In genomic region chr4:115738481-115738985, GRCm38 (mm10) we compare ENCODE assay signal across 8 mouse cellular contexts. TPM values are rescaled to one million over a fixed set of nuclear protein-coding genes. Genes with fewer than 3 reads are reported as not detected.
DNase-seq lines count a peak whose midpoint lies in the region; ATAC-seq lines count a peak whose summit lies in the region.

No protein-coding gene starts in this region.

- peaks cover 14% of the 10 kb centered on the region for H3K4me1 ChIP-seq in kidney, embryonic 15.5 days
- H3K4me1 ChIP-seq in heart, embryonic 14.5 days (ENCODE audit: control insufficient read depth in 2 of 2, insufficient read depth in 2 of 2, low read length in 2 of 2) = peaks cover 6 to 11% of the 10 kb centered on the region in 2 experiments
- H3K4me1 ChIP-seq in liver, embryonic 12.5 days = peaks cover 38% of the 10 kb centered on the region

- H3K27ac ChIP-seq in kidney, embryonic 15.5 days = no peak overlapping the region
- H3K27ac ChIP-seq in heart, embryonic 14.5 days (replicated peaks in 1 of 2; ENCODE audit: control insufficient read depth in 1 of 2, insufficient read depth in 1 of 2, low read depth in 2 of 2, low read length in 2 of 2) = no peak overlapping the region
- H3K27ac ChIP-seq in liver, embryonic 12.5 days = 0 out of 2 replicates have a peak overlapping the region, but pooled peaks have one; percentile 79

- peak overlapping the region; percentile 90 for H3K4me3 ChIP-seq in kidney, embryonic 15.5 days (replicated peaks)
- H3K4me3 ChIP-seq in heart, embryonic 14.5 days (ENCODE audit: control insufficient read depth in 1 of 2, insufficient read depth in 1 of 2, low read depth in 1 of 2, low read length in 2 of 2) = peak overlapping the region; percentile 68 to 69
- peak overlapping the region; percentile 76 for H3K4me3 ChIP-seq in liver, embryonic 12.5 days

- DNase-seq in kidney, adult 9 months = no peak
- DNase-seq in adrenal gland, postnatal 10 days = peak; percentile 36
- DNase-seq in embryo, embryonic 10.5 days (ENCODE audit: low spot score) = no peak
- DNase-seq in layer of hippocampus, postnatal 36 days = no peak
- no peak for DNase-seq in testis, postnatal 14 days (ENCODE audit: low spot score)

- H3K9me3 ChIP-seq in kidney, embryonic 15.5 days (replicated peaks) = no peaks in the 10 kb centered on the region
- no peaks in the 10 kb centered on the region for H3K9me3 ChIP-seq in heart, embryonic 14.5 days (ENCODE audit: control insufficient read depth, low read length)
- no peaks in the 10 kb centered on the region for H3K9me3 ChIP-seq in liver, embryonic 12.5 days (replicated peaks)

- peak overlapping the region; percentile 78 for H3K4me2 ChIP-seq in kidney, embryonic 15.5 days
- peak overlapping the region; percentile 64 for H3K4me2 ChIP-seq in heart, embryonic 14.5 days (ENCODE audit: low read length)
- peak overlapping the region; percentile 95 for H3K4me2 ChIP-seq in liver, embryonic 12.5 days

- peak overlapping the region; percentile 78 for H3K9ac ChIP-seq in kidney, embryonic 15.5 days
- H3K9ac ChIP-seq in heart, embryonic 14.5 days (ENCODE audit: low read length) = peak overlapping the region; percentile 82
- H3K9ac ChIP-seq in liver, embryonic 12.5 days = peak overlapping the region; percentile 84

- peaks cover 6% of the 10 kb centered on the region; the same call in 1 of the 2 replicates for H3K27me3 ChIP-seq in kidney, embryonic 15.5 days
- no peaks in the 10 kb centered on the region for H3K27me3 ChIP-seq in heart, embryonic 14.5 days (ENCODE audit: control insufficient read depth, insufficient read depth, low read length)
- H3K27me3 ChIP-seq in liver, embryonic 12.5 days (replicated peaks) = no peaks in the 10 kb centered on the region

- H3K36me3 ChIP-seq in kidney, embryonic 15.5 days = peaks cover 33% of the 10 kb centered on the region
- peaks cover 28% of the 10 kb centered on the region for H3K36me3 ChIP-seq in heart, embryonic 14.5 days (ENCODE audit: control insufficient read depth, insufficient read depth, low read length)
- H3K36me3 ChIP-seq in liver, embryonic 12.5 days = peaks cover 35% of the 10 kb centered on the region

- ATAC-seq in kidney, embryonic 15.5 days (replicated peaks; ENCODE audit: low FRiP score) = no peak
- ATAC-seq in heart, embryonic 14.5 days (ENCODE audit: insufficient number of reproducible peaks, insufficient read depth, low FRiP score, low read depth) = no peak
- no peak for ATAC-seq in liver, embryonic 12.5 days

- 44% methylated on average over 13 of the region's 13 CpGs for WGBS in kidney, embryonic 15.5 days
- 36% methylated on average over 13 of the region's 13 CpGs for WGBS in heart, embryonic 14.5 days
- WGBS in liver, embryonic 12.5 days (ENCODE audit: insufficient replicate concordance) = 19% methylated on average over 13 of the region's 13 CpGs

RNA-seq across cellular contexts. Expression of gene Efcab14, which starts 1.0 kb away (rescaled TPM):
- polyA plus RNA-seq in kidney, embryonic 15.5 days (2015; fragmentation: Nextera tagmentation; extraction: Ambion mirVana) = 36.7 and 37.2 TPM in 2 replicates
- 10 to 100 TPM; 47.0 to 51.9 TPM for total RNA-seq in adrenal gland, postnatal 10 days (2021)
- 32.5 and 32.7 TPM in 2 replicates for polyA plus RNA-seq in heart, embryonic 14.5 days (2014; fragmentation: Nextera tagmentation; extraction: Ambion mirVana)
- 18.8 and 21.4 TPM in 2 replicates for polyA plus RNA-seq in liver, embryonic 12.5 days (2016; fragmentation: Nextera tagmentation; extraction: Ambion mirVana)
- total RNA-seq in layer of hippocampus, postnatal 36 days (2021) = 10 to 100 TPM; 46.9 to 53.8 TPM

RNA-seq across cellular contexts. Expression of gene Tex38, which starts 42.3 kb away (rescaled TPM):
- 0.28 and 0.60 TPM in 2 replicates for polyA plus RNA-seq in kidney, embryonic 15.5 days (2015; fragmentation: Nextera tagmentation; extraction: Ambion mirVana)
- 1 to 10 TPM; 1.0 to 1.3 TPM for total RNA-seq in adrenal gland, postnatal 10 days (2021)
- 0.26 and 0.53 TPM in 2 replicates for polyA plus RNA-seq in heart, embryonic 14.5 days (2014; fragmentation: Nextera tagmentation; extraction: Ambion mirVana)
- not detected in 2 replicates for polyA plus RNA-seq in liver, embryonic 12.5 days (2016; fragmentation: Nextera tagmentation; extraction: Ambion mirVana)
- not detected for total RNA-seq in layer of hippocampus, postnatal 36 days (2021)

RNA-seq across cellular contexts. Expression of gene Atpaf1, which starts 46.1 kb away (rescaled TPM):
- polyA plus RNA-seq in kidney, embryonic 15.5 days (2015; fragmentation: Nextera tagmentation; extraction: Ambion mirVana) = 55.2 and 60.7 TPM in 2 replicates
- 10 to 100 TPM; 42.8 to 52.2 TPM for total RNA-seq in adrenal gland, postnatal 10 days (2021)
- polyA plus RNA-seq in heart, embryonic 14.5 days (2014; fragmentation: Nextera tagmentation; extraction: Ambion mirVana) = 89.2 and 89.5 TPM in 2 replicates
- polyA plus RNA-seq in liver, embryonic 12.5 days (2016; fragmentation: Nextera tagmentation; extraction: Ambion mirVana) = 24.0 and 30.1 TPM in 2 replicates
- total RNA-seq in layer of hippocampus, postnatal 36 days (2021) = 10 to 100 TPM; 49.6 to 60.5 TPM
